Mouse (Mus musculus): ENCODE results near the gene Rab1a.

DNA sequence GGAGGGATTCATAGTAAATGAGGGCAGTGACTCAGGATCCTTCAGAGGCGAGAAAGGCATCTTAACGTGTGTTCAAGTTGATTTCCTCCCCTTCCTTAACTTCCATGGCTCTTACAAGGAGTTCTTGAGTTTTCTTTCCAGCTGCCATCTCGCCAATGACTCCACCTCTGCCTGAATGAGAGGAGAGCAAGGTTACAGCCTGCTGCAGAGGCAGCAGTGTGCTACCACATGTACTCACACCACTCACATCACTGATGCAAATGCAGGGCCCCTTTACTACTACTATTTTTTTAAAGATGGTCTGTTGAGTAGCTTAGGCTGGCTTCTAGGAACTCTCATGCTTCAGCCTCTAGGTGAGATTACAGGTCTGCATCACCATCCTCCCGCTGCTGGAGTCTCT, 28.1 kb downstream of the Rab1a start:
- TF ChIP-seq CTCF (conservative IDR thresholded peaks at IDR 0.05; ENCODE audit: low read length) (no peak), POU5F1 (IDR thresholded peaks at IDR 0.05; ENCODE audit: borderline replicate concordance, low read length) (no peak), NANOG (IDR thresholded peaks at IDR 0.05; ENCODE audit: borderline replicate concordance, low read length) (no peak)
